Mouse (Mus musculus): ENCODE measurements around the gene Bcl6.

DNA sequence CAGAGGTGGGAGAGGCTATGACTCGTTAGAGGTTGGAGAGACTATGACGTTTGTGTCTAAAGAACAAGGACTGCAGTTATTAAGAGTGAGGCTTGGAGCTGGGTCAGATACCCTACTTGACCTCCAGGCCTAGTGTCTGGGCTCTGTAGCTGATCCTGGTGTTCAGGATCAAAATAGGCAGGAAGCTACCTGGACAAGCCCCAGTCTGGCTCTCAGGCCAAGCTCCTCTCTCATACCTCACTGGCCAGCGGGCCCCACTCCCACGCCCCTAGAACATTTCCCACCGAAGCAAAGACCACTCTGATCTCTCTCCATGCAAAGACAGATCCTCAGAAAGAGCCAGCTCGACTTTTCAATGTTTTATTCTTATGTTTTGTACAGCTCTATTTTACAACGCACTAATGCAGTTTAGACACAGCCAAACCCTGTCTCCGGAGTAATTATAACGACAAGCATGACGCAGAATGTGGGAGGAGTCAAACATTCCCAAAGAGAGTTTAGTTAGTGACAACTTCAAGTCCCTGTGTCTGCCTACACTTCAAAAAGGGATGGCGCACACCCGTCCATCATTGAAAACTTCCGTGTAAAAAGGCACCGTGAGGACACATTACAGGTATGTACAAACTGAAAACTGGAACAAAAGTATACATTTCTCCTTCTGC is 23.8 kb downstream of the Bcl6 start:
- no peak for TF ChIP-seq CTCF (conservative IDR thresholded peaks at IDR 0.05; ENCODE audit: low read length)
- no peak for TF ChIP-seq POU5F1 (IDR thresholded peaks at IDR 0.05; ENCODE audit: borderline replicate concordance, low read length)
- no peak for TF ChIP-seq NANOG (IDR thresholded peaks at IDR 0.05; ENCODE audit: borderline replicate concordance, low read length)
